Mouse (Mus musculus) retina, postnatal 7 days (tissue): ENCODE results near the gene Ehmt2.
"Not testable (repeated sequence)": the region's sequence is repeated elsewhere in the genome, so short reads cannot be mapped to it uniquely, and the experiment has no call there.

Experiments used
- DNase-seq: peaks from one replicate; pipeline ENCODE4 v3.0.0-alpha.2; 2012; ENCODE audit warnings: low read depth, low spot score

The Ehmt2 gene

DNA sequence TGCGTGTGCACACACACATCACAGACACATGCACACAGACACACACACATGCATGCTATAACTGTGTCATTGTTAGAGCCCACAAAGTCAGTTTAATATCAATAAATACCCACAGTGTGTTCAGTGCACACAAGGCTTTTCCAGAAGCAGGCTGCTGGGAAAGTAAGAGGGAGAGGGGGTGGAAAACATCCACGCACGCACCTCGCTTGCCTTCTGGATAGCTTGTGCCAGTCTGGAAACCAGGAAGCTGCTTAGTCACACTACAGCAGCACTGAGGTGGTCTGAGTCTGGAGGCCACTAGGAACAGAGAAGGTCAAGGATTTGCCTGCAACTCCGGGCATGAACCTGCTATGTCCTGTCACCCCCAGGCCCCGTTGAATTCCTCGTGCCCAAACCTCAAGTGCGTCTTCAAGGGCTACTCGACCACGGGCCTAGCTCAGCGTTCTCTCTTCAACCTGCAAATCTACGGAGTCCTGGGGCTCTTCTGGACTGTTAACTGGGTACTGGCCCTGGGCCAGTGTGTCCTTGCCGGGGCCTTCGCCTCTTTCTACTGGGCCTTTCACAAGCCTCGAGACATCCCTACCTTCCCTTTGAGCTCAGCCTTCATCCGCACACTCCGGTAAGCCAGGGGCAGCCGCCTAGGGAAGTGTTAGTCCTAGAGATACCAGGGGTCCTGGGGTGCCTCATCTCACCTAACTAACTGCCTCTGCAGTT lies 29.2 kb downstream of the Ehmt2 start:
- no peak for DNase-seq

DNA sequence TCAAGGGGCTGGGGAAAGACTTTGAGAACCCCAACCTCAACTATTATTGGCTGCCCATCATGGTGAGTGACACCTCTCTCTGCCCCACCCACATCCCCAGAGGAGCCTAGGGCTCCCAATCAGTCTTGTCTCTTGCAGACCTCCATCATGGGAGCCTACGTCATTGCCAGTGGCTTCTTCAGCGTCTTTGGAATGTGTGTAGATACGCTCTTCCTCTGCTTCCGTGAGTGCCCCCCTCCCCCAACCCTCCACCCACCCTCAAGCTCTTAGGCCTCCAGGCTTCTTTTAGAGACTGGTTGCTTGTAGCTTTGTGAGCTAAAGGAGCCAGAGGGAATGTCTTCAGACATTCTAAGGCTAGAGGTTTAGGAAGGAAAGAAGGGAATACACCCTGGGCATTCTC lies 30.6 kb downstream of the Ehmt2 start:
- DNase-seq: no peak

- peak; percentile 95 for DNase-seq
These were observed 32.9 kb downstream of the Ehmt2 start, which contains the start of gene Neu1 for GRCm38 (mm10) chr17:34931061-34931734. Gene Neu1, plus strand, starts transcription at chr17:34931253.

DNA sequence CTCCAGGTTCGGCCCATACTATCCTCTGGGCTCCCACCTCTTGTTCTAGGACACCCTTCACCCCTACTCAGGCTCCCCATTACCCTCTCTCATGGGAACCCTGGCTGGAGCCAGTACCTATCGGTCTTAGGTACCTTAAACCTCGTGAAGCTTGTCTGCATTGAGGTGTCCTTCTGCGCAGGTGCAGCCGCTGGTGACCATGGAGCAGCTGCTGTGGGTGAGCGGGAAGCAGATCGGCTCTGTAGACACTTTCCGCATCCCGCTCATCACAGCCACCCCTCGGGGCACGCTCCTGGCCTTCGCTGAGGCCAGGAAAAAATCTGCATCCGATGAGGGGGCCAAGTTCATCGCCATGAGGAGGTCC lies 33.4 kb downstream of the Ehmt2 start:
- no peak for DNase-seq

- no peak for DNase-seq
These were observed 34.0 kb downstream of the Ehmt2 start for GRCm38 (mm10) chr17:34932287-34932686.

- no peak for DNase-seq
These were observed 35.8 kb downstream of the Ehmt2 start for GRCm38 (mm10) chr17:34934031-34934430.

- no peak for DNase-seq
These were observed 36.6 kb downstream of the Ehmt2 start for GRCm38 (mm10) chr17:34934830-34935229.

DNA sequence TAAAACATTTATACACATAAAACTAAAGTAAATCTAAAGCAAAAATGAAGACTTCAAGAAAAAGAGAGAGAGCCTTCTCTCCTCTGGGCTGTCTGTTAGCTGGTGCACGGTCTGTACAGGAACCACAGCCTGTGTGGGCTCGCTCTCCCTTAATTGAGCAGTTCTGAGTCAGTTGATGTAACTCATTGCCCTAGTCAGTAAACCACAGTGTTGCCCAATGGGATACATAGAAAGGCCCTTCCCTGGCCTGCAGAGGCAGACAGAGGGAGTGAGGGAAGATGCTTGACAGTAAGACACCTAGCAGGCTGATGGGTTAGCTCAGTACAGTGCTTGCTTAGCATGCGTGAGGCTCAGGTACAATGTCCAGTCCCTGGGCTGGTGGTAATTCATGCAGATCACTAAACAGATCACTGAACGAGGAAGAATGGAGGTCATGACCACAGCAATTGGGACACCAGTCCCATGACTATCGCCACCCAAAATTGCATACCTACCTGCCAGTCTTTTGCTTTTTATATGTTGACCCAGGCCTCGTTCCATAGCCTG lies 39.8 kb downstream of the Ehmt2 start:
- DNase-seq: no peak

GRCm38 (mm10) chr17:34941344-34942041 lies 43.2 kb downstream of the Ehmt2 start:
- no peak for DNase-seq

GRCm38 (mm10) chr17:34943128-34943815 lies 45.0 kb downstream of the Ehmt2 start:
- DNase-seq: no peak

GRCm38 (mm10) chr17:34944362-34944761 lies 46.1 kb downstream of the Ehmt2 start:
- no peak for DNase-seq

GRCm38 (mm10) chr17:34946486-34947140 lies 48.3 kb downstream of the Ehmt2 start:
- DNase-seq: no peak

DNA sequence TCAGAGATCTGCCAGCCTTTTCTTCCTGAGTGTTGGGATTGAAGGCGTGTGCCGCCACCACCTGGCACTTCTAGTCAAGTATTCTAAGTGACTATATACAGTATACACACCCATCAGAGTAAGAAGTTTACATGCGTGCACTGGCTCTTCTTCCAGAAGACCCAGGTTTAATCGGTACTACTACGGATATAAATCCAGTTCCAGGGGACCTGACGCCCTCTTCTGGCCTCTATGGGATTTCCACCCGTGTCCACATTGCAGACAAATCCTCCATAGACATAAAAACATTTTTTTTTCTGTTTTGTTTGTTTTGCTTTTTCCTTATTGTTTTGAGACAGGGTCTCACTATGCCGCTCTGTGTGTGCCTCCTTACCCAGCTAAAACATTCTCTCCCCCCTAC lies 49.3 kb downstream of the Ehmt2 start:
- no peak for DNase-seq

- DNase-seq: not testable (repeated sequence)
These were observed 50.7 kb downstream of the Ehmt2 start for GRCm38 (mm10) chr17:34948721-34949552.

GRCm38 (mm10) chr17:34949553-34949969 lies 51.3 kb downstream of the Ehmt2 start:
- no peak for DNase-seq

- no peak for DNase-seq
These were observed 52.5 kb downstream of the Ehmt2 start for GRCm38 (mm10) chr17:34950514-34951455.

DNA sequence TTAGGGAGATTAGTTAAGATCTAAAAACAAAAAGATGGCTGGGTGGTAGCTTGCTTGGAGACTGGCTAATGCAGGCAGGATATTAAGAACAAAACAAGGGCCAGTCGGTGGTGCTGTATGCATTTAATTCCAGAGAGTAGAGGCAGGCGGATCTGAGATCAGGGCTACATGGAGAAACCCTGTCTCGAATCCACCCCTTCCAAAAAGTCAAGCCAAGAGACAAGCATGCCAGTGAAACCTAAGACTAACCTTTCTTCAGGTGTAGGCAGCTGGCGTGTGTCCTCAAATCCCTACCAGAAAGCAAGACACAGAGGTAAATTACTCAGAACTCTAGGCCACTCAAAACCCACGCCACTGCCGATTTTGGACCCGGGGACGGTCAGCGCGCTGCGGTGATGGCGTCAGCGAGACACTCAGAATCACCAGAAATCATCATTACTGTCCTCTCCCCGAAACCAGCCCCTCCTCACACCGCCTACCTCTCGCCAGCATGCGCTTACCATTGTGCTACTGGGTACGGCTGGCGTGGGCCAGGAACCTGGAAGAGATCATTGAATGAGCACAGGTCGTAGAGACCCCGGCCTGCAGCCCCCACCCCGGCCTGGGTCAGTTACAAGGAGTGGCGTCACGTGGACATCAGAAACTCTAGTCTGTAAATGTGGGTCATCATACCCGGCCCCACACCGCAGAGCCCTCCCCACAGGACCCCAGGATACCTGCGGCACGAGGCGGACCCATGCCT lies 53.5 kb downstream of the Ehmt2 start:
- DNase-seq: no peak

GRCm38 (mm10) chr17:34952378-34953040 lies 54.2 kb downstream of the Ehmt2 start:
- peak; percentile 83 for DNase-seq
